Mouse (Mus musculus): ENCODE data around the gene Dcdc2a. TPM values are rescaled to one million over a fixed set of nuclear protein-coding genes. Genes with fewer than 3 reads are reported as not detected.

Gene Dcdc2a
- 1 to 10 TPM; 5.6 to 9.1 (median 7.4) TPM for total RNA-seq (2022)

DNA sequence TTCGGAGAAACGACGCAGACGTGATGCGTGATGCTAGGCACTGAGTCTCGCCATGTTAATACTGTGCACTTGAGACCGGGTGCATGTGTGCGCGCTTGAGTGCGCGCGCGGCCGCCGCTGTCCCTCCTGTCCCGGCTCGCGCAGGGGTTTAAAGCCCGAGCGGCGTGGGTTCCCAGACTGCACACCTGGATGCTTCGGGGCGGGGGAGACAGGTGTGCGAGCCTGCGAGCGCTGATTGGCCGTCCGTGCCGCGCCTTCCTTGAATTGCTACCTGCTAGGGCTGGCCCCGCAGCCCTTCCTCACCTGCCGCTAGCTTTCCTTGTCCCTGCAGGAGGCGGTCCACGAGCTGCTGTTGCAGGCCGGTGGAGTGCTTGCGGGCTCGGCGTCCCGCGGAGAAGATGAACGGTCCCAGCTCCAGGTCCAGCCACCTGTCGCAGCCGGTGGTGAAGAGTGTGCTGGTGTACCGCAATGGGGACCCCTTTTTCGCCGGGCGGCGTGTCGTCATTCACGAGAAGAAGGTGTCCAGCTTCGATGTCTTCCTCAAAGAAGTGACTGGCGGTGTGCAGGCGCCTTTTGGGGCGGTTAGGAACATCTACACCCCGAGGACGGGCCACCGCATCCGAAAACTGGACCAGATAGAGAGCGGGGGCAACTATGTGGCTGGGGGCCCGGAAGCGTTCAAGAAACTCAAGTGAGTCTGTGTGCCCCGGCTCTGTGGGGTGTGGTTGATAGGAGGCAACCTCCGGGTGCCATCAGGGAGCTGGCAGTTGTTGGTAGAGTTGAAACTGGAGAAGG, at the start of gene Dcdc2a:
Gene Dcdc2a, plus strand, starts transcription at position 132 of the 795 bp plus-strand sequence.
- DNase-seq (ENCODE audit: low spot score in 2 of 2): no peak

DNA sequence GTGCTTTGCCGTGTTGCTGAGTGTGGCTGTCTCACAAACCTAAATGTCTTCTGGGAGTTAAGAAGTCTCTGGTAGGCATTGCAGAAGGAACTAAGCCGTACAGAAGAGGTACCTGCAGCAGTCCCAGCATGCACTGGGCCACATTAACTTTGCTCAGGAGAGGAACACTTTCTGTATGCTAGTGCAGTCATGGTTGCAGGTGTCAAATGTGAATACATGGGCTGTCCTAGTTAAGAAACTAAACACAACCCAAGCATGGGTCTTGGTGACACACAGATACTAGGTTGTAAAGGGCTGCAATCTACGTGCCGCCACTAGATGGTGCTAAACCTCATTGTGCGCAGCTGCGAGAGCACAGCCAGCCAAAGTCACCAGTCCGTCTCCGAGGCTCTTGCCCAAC, 48.7 kb upstream of the Dcdc2a start:
- DNase-seq (ENCODE audit: low spot score in 2 of 2): peak in 1 of 2 experiments; percentile 45

DNA sequence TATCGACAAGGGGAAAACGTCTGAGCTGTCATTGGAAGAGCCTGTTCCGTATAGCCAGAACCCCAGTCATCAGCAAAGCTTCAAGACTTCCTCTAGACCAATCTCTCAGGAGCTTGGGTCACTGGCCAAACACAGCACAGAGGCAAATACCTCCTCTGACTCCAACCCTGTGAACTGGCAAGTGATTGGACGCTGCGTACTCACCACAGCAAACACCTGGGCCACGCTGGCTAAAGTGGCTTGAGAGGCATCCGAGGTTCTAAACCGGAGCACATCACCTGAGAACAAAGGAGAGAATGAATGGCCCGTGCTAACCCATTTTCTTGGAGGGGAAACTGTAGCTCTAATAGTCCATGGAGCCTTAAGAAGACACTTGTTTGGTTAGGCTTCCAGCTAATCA, 37.5 kb upstream of the Dcdc2a start:
- no peak for DNase-seq (ENCODE audit: low spot score in 2 of 2)

DNA sequence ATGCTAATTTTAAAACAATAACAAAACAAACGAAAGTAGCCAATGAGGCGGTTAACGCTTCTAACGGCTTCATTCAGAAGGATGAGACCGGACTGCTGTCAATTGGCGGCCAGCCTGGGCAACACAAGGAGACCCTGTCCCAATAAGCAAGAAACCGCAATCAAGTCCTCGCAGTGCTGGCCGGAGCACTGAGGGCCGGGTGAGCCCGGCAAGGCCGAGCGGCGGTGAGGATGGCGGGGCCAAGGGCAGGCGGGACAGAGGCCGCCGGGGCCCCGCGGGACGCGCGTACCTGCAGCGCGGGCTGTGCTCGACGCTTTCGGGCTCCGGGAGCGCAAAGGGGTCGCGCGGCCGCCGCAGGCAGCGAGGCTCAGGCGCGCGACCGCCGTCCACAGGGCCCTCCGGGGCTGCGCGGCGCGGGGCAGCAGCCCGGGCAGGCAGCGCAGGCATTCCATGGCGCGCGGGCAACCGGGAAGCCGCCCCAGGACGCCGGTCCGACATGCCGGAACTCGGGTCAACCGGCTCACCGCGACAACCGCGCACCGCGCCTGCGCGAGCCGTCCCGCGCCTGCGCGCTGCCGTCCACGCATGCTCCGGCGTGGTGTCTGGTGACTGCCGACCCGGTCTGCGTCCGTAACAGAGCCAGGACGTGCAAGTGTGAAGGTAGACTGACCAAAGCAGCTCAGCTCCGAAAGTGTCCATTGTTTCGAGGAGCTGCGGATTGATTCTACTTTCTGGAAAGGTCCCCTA, 35.8 kb upstream of the Dcdc2a start, which contains the start of gene Mrs2:
Gene Mrs2, minus strand, starts transcription at position 587 of the 747 bp plus-strand sequence.
- peak; percentile 63 to 84 for DNase-seq (ENCODE audit: low spot score in 2 of 2)

DNA sequence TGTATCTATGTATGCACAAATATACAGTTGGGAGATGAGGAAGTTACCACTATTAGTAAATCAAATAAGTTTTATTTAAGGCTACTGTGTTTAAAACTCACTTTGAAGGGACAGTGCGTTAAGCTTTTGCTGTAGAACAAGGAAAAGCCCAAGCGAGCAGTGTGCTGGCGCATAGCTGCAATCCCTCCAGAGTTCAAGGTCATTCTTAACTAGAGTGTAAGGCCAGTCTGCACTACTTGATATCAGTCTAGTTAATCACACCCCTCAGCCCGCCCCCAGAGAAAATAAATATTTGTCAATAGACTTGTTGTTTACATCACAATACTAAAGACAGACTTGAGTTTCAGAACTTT, 35.3 kb upstream of the Dcdc2a start:
- no peak for DNase-seq (ENCODE audit: low spot score in 2 of 2)

DNA sequence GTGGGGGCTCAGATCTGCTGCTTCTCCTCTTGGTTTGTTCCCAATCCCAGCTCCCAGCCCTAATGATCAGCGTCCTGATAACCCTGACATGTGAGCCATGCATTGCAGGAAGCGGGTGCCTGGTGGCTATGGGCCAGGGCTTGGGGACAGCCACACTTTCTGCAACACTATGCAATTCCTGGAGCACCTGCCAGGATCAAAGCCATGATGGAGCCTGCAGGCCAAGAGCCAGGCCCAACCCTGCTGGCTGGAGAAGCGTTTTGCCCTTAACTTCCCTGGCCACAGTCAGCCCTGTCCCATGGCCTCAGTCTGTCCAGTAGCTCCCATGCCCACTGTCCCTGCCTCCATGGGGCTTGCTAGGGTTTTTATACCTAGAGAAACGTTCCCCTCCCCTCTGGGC, 33.4 kb upstream of the Dcdc2a start:
- no peak for DNase-seq (ENCODE audit: low spot score in 2 of 2)

DNA sequence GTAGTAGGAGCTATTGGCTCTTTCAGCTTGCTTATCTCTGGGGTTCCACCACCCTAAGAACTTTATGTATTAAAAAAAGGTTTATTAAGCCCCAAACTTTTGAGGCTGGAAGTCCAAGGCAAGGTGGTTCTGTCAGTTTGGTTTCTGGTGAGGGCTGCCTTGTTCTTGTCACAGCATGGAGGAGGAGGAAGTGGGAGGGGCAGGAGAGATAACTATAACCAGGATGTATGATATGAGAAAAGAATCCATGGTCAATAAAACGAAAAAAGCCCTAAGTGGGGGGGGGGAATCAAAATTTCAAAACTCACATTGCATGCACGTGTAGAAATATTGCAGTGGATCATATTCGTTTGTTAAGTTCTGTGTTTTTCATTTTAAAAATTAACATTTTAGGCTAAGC, 32.7 kb upstream of the Dcdc2a start:
- no peak for DNase-seq (ENCODE audit: low spot score in 2 of 2)

DNA sequence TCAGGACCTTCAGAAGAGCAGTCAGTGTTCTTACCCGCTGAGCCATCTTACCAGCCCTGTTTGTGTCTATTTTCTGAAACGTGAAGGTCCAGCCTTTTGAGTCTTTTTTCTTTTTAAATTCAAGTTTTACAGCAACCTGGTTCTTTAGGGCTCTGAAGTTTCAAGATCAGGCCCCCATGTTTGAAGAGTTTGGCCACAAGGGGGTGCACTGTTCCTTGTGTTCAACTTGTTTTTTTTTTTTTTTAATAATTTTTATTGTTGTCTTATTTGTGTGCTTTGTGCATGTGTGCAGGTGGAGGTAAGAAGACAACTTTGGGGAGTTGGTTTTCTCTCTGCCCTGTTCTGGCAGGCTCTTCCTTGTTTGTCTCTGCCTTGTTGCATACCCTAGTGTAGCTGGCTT, 31.1 kb upstream of the Dcdc2a start:
- DNase-seq (ENCODE audit: low spot score in 2 of 2): no peak

DNA sequence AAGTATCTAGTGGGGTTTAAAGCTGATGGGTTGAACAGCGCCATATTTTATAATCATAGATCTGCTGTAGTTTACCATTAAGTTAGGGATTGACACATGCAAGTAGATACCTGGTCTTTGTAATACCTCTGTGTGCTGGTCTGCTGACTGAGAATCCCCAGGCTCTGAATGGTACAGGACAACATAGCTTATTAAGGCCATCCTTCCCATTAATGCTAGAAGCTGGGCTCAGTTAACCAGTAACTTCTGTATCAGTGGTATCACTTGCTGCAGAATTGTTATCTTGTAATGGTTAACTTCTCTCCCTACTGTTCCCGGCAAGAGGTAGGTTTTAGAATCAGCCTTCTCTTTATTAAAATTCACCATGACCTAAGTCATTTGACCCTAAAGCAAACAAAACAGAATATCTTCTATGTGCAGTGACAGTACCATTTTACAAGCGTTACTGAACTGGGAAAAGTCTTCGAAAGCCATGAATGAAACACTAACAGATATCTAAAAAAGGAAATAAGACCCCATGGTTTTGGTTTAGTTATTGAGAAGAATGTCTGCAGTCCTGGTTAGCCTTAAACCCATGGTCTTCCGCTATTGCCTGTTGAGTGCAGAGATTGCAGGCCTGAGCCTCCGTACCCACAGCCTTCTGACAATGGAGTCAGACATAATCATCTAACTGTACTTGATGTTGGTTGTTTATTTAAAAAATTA, 29.2 kb upstream of the Dcdc2a start:
- no peak for DNase-seq (ENCODE audit: low spot score in 2 of 2)

DNA sequence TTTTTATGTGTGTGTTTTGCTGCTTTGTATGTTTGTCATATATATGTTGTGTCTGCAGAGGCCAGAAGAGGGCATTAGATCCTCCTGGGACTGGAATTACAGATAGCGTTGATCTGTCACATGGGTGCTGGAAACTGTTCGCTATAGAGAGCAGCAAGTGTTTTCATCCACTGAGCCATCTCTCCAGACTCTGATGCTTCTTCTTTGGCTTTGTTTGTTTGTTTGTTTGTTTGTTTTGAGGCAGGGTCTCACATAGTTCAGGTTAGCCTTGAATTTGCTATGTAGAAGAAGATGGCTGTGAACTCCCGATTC, 28.7 kb upstream of the Dcdc2a start:
- no peak for DNase-seq (ENCODE audit: low spot score in 2 of 2)

DNA sequence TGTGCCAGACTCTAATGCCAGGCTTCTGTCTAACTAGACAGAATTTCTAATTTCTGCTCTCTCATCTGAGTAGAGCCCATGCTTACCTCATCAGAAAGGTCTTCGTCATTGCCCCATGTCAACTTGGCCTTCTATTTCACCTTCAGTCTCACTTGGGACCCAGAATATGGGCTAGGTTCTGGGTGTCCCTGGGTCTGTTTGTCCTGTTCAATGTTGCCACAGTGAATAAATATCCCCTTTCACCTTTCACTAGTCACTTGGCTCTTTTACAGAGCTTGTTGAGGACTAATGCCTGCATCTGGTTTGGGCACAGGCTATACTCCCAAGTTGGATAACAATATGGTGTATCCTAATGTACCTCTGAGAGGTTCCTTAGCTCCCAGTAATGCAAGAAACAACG, 16.3 kb upstream of the Dcdc2a start:
- DNase-seq (ENCODE audit: low spot score in 2 of 2): no peak

DNA sequence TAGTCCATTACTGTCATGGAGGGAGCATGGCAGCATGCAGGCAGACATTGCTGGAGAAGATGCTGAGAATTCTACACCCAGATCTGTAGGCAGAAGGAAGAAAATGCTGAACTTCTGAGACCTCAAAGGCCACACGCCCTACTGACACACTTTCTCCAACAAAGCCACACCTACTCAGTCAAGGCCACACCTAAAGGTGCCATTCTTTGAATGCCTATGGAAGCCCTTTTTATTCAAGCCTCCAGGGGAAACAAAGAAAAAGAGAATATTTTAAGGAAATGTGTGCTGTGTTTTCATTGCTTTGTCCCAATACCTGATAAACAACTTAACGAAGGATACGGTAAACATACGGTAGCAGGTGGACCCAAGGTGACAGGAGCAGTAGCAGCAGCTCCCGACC, 3.1 kb upstream of the Dcdc2a start:
- no peak for DNase-seq (ENCODE audit: low spot score in 2 of 2)

DNA sequence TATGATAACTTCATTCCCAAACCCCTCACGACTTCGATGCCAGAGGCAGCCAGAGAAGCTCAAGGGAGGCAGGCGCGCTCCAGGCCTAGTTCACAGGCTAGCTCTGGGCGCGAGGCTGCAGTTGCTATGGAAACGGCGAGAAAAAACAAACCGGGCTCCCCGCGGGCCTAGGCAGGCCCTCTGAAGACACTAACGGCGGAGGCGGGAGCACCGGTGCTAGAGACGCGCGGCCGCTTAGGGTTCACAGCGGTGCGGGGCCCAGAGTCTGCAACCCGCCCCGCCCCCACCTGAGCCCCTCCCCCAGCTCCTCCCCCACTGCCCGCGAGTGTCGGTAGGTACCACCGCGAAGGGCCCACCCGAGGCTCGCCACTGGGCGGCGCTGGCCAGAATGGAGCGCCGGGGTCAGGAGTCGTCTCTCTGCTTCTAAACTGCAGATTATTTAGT, 671 bp upstream of the Dcdc2a start:
- DNase-seq (ENCODE audit: low spot score in 2 of 2): peak; percentile 57 to 76

DNA sequence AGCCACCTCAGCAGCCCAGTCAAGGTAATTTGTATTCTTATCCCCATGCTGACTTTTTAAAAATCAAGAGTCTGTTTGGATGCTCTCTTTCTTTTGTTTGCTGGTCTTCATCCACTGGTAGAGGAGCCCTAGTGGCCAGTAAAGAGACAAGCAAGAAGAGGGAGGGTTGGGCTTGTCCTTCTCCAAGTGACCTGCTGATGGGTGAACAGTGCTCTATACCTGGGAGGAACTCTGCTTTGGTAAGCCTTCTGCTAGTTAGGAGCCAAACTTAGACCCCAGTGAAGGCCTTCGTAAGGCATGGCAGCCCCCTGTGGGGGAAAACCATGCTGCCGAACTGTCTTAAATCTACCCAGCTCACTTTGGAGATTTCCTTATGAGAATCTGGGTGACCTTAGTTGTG, 10.9 kb downstream of the Dcdc2a start:
- DNase-seq (ENCODE audit: low spot score in 2 of 2): no peak

DNA sequence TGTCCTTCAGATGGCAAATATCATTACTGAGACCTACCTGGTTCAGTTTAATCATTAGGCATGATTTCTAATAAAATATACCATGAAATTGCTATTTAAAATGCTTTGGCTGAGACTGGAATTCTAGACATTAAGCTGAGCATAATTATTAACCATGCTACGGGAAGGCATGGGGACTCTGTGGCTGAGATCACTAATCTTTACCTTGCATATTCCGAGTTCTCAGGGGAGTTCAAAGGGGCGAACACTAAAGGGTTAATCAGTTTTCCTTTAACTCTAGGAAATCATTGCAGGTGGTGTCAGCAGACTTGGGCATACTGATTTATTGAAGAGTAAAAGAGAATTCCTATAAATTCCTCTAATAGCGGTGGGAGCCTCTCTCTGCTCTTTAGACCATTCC, 11.4 kb downstream of the Dcdc2a start:
- DNase-seq (ENCODE audit: low spot score in 2 of 2): no peak

DNA sequence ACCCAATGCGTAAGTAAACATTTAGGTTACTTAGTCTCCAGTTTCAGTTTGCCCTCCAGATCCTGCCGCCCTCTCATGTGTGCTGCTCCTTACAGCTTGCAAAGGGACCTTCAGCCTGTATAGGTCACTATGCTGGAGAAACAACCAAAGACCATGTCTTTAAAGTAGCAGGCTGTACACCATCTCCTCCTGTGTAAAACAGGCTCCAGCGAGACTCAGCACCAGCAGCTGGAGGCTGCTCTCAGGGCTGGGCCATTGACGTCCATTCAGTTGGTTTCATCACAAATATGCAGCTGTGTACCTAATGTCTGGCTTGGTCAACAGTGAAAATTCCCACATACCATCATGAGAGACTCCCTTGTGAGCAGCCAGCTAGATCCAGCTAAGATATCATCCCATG, 14.0 kb downstream of the Dcdc2a start:
- no peak for DNase-seq (ENCODE audit: low spot score in 2 of 2)

DNA sequence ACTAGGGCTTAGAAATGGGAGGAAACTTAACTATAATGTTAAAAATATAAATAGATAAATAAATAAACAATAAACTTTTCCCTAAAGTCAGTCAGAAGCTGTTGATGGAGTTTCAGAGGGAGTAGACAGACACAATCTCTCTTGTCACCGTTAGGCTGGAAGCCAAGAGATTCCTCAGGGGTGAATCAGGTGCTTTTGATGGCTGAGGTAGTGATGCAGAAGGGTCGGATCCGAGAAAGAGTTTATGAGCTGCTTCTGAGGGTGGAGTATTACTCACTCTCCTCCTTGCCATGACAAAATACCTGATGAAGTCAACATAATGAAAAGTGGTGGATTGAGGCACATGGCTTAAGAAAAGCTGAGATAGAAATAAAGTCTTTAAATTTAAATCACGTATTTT, 15.0 kb downstream of the Dcdc2a start:
- DNase-seq (ENCODE audit: low spot score in 2 of 2): no peak

DNA sequence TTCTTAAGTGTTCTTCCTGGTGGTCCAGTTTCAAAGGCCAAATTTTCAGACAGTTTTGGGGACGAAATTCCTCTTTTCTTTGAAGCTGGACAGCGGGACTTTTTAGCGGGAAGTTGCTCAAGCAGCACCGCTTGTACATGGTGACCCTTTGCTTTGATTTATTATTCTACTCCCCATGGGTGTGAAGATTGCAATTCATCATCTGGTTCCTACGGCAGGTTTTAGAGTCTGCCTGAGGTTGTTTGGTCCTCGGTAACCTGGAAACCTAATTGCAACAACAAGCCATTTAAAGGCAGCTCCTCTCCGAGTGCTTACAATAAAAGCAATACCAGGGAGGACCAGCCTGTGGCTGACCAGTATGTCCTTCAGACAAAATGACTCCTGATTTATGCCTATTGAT, 21.5 kb downstream of the Dcdc2a start:
- DNase-seq (ENCODE audit: low spot score in 2 of 2): no peak

DNA sequence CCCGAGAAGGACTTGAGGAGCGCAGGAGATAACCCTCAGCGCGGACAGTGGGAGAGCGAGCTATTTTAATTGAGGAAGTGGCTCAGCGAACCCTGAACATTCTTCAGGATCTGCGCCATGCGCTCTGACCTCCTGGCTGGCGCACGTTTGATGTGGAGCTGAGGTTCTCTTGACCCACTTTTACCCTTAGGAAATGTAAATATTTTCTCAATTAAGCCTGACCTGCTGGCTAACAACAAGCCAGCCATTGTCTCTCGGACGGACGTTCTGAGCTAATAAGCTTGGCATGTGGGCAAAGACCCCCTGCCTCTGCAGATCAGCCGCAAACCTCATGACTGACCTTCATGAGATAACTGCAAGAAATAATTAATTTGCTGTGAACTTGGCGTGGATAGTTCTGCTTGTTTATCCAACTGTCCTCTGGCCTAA, 27.4 kb downstream of the Dcdc2a start:
- no peak for DNase-seq (ENCODE audit: low spot score in 2 of 2)

DNA sequence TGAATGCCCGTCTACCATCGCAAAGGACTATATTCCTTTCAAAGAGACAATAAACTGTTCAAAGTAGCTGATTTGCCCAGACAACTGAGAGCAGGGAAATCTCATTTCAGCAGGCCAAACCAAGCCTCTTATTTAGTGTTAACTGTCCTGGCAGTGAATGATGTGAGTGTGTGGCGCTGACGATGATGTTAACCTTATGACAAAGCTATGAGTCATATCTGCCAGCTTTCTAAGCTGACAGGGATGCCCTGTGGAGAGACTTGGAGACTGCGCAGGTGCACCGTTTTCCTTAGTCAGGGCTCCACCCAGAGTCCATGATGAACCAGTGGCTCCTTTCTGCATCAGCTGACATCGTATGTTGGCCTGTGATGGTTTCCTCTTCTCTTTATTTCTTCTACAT, 29.3 kb downstream of the Dcdc2a start:
- DNase-seq (ENCODE audit: low spot score in 2 of 2): no peak

DNA sequence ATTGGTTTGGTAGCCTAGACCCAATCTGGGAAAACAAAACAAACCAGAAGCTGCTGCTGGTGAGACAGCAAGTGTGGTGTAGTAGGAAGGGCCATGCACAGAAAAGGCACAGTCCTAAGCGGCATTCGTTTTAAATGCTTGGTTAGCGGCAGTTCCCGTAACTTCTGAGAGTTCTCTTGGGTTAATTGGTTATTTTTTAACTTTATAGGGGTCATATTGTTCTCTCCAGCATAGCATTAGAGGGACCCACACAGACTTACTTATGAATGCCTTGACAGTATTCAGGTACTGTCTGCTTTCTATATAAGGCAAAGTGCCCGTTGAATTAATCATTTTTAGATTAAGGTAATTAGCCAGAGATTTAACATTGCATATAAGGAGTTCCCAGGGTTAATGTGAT, 35.5 kb downstream of the Dcdc2a start:
- no peak for DNase-seq (ENCODE audit: low spot score in 2 of 2)

DNA sequence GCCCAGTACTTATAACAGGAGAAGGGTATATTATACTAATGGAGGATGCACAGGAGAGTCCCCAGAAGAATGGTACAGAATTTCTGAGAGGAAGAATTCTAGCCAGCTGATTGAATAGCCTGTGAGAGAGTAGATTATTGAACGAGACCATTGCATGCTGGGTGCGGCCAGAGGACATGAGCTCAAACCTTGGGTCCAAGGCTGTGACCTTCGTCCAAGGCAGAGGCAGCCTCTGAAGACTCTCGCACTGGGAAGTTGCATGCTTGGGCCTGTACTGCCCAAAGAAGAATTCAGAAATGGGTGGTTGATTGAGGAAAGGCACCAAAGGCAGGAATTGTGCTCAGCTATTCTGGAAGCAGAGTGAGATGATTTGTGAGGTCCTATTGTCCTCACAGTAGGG, 38.0 kb downstream of the Dcdc2a start:
- DNase-seq (ENCODE audit: low spot score in 2 of 2): no peak
